Comparison of ENCODE assay signal across 18 mouse cellular contexts in genomic region chr8:87908940-87909339, GRCm38 (mm10). TPM values are rescaled to one million over a fixed set of nuclear protein-coding genes. Genes with fewer than 3 reads are reported as not detected.
"Had no signal": no experiment of that assay in that cellular context is flagged by ENCODE, and none has a peak within 500 bp of the region (broad histone marks: within the 10 kb centered on the region; RNA-seq: fewer than 3 reads in every experiment).

No protein-coding gene starts in this region.

- H3K4me2 ChIP-seq: lung, embryonic 15.5 days; midbrain, embryonic 11.5 days; midbrain, embryonic 13.5 days; midbrain, embryonic 15.5 days; neural tube, embryonic 12.5 days; stomach, embryonic 15.5 days had no signal

- H3K27me3 ChIP-seq: lung, embryonic 15.5 days; midbrain, embryonic 13.5 days; midbrain, embryonic 15.5 days; neural tube, embryonic 12.5 days; stomach, embryonic 15.5 days had no signal

- H3K36me3 ChIP-seq: lung, embryonic 15.5 days; midbrain, embryonic 15.5 days; neural tube, embryonic 12.5 days; stomach, embryonic 15.5 days had no signal

- H3K9ac ChIP-seq: lung, embryonic 15.5 days; midbrain, embryonic 13.5 days; midbrain, embryonic 15.5 days; neural tube, embryonic 12.5 days; stomach, embryonic 15.5 days had no signal

- DNase-seq: lung, adult 2 months; lung, postnatal 14 days; lung, postnatal 36 days; thymus, adult 2 months; thymus, postnatal 25 days; thymus, postnatal 4 days had no signal

- H3K9me3 ChIP-seq: lung, embryonic 15.5 days; megakaryocyte, embryonic 14.5 days; midbrain, embryonic 13.5 days; midbrain, embryonic 15.5 days; neural tube, embryonic 12.5 days; stomach, embryonic 15.5 days had no signal

- H3K4me1 ChIP-seq: megakaryocyte, embryonic 14.5 days had no signal

- H3K4me3 ChIP-seq: lung, embryonic 15.5 days; megakaryocyte, embryonic 14.5 days; midbrain, embryonic 13.5 days; midbrain, embryonic 15.5 days; neural tube, embryonic 12.5 days; stomach, embryonic 15.5 days had no signal

- H3K27ac ChIP-seq: lung, embryonic 15.5 days; macrophage; midbrain, embryonic 13.5 days; midbrain, embryonic 15.5 days; neural tube, embryonic 12.5 days; stomach, embryonic 15.5 days; stomach, postnatal 0 days had no signal

RNA-seq across cellular contexts. Expression of gene Zfp423, which starts 50.5 kb away (rescaled TPM):
- total RNA-seq: megakaryocyte progenitor cell, adult 5-6 weeks; monocyte, adult 5-6 weeks; neutrophil, adult 5-6 weeks had no signal
- polyA plus RNA-seq: macrophage had no signal
